Comparison of ENCODE assay signal across 25 mouse cellular contexts in genomic region chr3:72967675-72968074, GRCm38 (mm10). TPM values are rescaled to one million over a fixed set of nuclear protein-coding genes. Genes with fewer than 3 reads are reported as not detected.
DNase-seq lines count a peak whose midpoint lies in the region; ATAC-seq and TF ChIP-seq lines count a peak whose summit lies in the region.
"Had no signal": no experiment of that assay in that cellular context is flagged by ENCODE, and none has a peak within 500 bp of the region (broad histone marks: within the 10 kb centered on the region; RNA-seq: fewer than 3 reads in every experiment).

Gene Sis, minus strand, starts transcription at chr3:72967863.

- TF ChIP-seq POLR2A in small intestine, adult 2 months (IDR thresholded peaks at IDR 0.05; ENCODE audit: low read depth, low read length) = no peak

- no peaks in the 10 kb centered on the region for H3K36me3 ChIP-seq in intestine, embryonic 15.5 days
- H3K36me3 ChIP-seq in intestine, postnatal 0 days (ENCODE audit: control insufficient read depth, insufficient read depth) = no peaks in the 10 kb centered on the region
- H3K36me3 ChIP-seq in small intestine, adult 2 months (ENCODE audit: control insufficient read depth, insufficient read depth, low read length) = peaks cover 14% of the 10 kb centered on the region
- H3K36me3 ChIP-seq: embryonic facial prominence, embryonic 10.5 days; embryonic facial prominence, embryonic 12.5 days; G1E had no signal

- no peak within 1 kb of the TSS for H3K9ac ChIP-seq in intestine, embryonic 15.5 days
- no peak within 1 kb of the TSS for H3K9ac ChIP-seq in intestine, postnatal 0 days (ENCODE audit: low read depth, low read length)
- H3K9ac ChIP-seq: embryonic facial prominence, embryonic 12.5 days had no signal

- no peak within 1 kb of the TSS for H3K27ac ChIP-seq in intestine, embryonic 15.5 days
- no peak within 1 kb of the TSS for H3K27ac ChIP-seq in intestine, postnatal 0 days (ENCODE audit: low read depth, low read length)
- peak within 1 kb of the TSS; percentile 94 for H3K27ac ChIP-seq in small intestine, adult 2 months (ENCODE audit: insufficient read depth, low read depth, low read length)
- H3K27ac ChIP-seq: embryonic facial prominence, embryonic 10.5 days; embryonic facial prominence, embryonic 12.5 days had no signal

- no peak within 1 kb of the TSS for H3K4me3 ChIP-seq in intestine, embryonic 15.5 days (replicated peaks)
- H3K4me3 ChIP-seq in intestine, postnatal 0 days (ENCODE audit: low read depth, low read length) = no peak within 1 kb of the TSS
- H3K4me3 ChIP-seq in small intestine, adult 2 months (ENCODE audit: low read depth, low read length) = no peak within 1 kb of the TSS
- H3K4me3 ChIP-seq: embryonic facial prominence, embryonic 10.5 days; embryonic facial prominence, embryonic 12.5 days had no signal

- no peaks in the 10 kb centered on the region for H3K27me3 ChIP-seq in intestine, embryonic 15.5 days (replicated peaks)
- no peaks in the 10 kb centered on the region for H3K27me3 ChIP-seq in intestine, postnatal 0 days (replicated peaks; ENCODE audit: control insufficient read depth, insufficient read depth, low read length)
- no peaks in the 10 kb centered on the region for H3K27me3 ChIP-seq in small intestine, adult 2 months (ENCODE audit: control insufficient read depth, insufficient read depth, low read length)
- H3K27me3 ChIP-seq: CH12.LX; embryonic facial prominence, embryonic 12.5 days had no signal

- no peak for DNase-seq in lung, adult 18-20 months
- DNase-seq in frontal cortex, postnatal 10 days (ENCODE audit: low spot score in 2 of 2) = no peak
- DNase-seq: adrenal gland, adult 8-10 months; adrenal gland, postnatal 14 days; adrenal gland, postnatal 36 days; B cell, adult 2 months; cerebellum, adult 11-12 months; cerebellum, adult 2 months; cerebellum, adult 9-10 months; cerebellum, postnatal 10 days; cerebellum, postnatal 25 days had no signal

- no peak for TF ChIP-seq CTCF in intestine, postnatal 0 days (IDR thresholded peaks at IDR 0.05; ENCODE audit: low read depth)
- no peak for TF ChIP-seq CTCF in small intestine, adult 2 months (IDR thresholded peaks at IDR 0.05; ENCODE audit: extremely low read depth, insufficient read length, insufficient replicate concordance, low read depth, low read length)

- peak; percentile 79 for ATAC-seq in intestine, embryonic 15.5 days
- ATAC-seq in intestine, postnatal 0 days = peak; percentile 72
- ATAC-seq: activated CD4-positive, CD25-positive, alpha-beta regulatory T cell, adult 4 months; CD4-positive, CD25-positive, alpha-beta regulatory T cell, adult 4 months; forebrain, embryonic 14.5 days; forebrain, embryonic 16.5 days; Patski had no signal

- no peaks in the 10 kb centered on the region for H3K9me3 ChIP-seq in intestine, embryonic 15.5 days
- no peaks in the 10 kb centered on the region for H3K9me3 ChIP-seq in intestine, postnatal 0 days (ENCODE audit: control insufficient read depth)
- H3K9me3 ChIP-seq: embryonic facial prominence, embryonic 10.5 days; embryonic facial prominence, embryonic 12.5 days; G1E had no signal

- H3K4me2 ChIP-seq in intestine, embryonic 15.5 days (replicated peaks) = no peak within 1 kb of the TSS
- no peak within 1 kb of the TSS for H3K4me2 ChIP-seq in intestine, postnatal 0 days (replicated peaks; ENCODE audit: low read depth)
- H3K4me2 ChIP-seq: embryonic facial prominence, embryonic 12.5 days had no signal

- H3K4me1 ChIP-seq in intestine, embryonic 15.5 days (replicated peaks) = no peaks in the 10 kb centered on the region
- no peaks in the 10 kb centered on the region for H3K4me1 ChIP-seq in intestine, postnatal 0 days (replicated peaks; ENCODE audit: control insufficient read depth, insufficient read depth, low read length)
- H3K4me1 ChIP-seq in small intestine, adult 2 months (ENCODE audit: control insufficient read depth, insufficient read depth, insufficient read length, low read length) = no peaks in the 10 kb centered on the region
- H3K4me1 ChIP-seq: embryonic facial prominence, embryonic 10.5 days; embryonic facial prominence, embryonic 12.5 days had no signal

RNA-seq across cellular contexts. Expression of gene Sis, which starts in this region (rescaled TPM):
- polyA plus RNA-seq in intestine, embryonic 15.5 days (2015; fragmentation: Nextera tagmentation; extraction: Ambion mirVana) = 0.73 TPM in 2 replicates
- 2.8 and 3.1 TPM in 2 replicates for polyA plus RNA-seq in intestine, postnatal 0 days (2015; fragmentation: Nextera tagmentation; extraction: Ambion mirVana)
- polyA plus RNA-seq in small intestine, adult 2 months (2012; rRNA removed) = 13.7 and 69.5 TPM in 2 replicates
- polyA plus RNA-seq: activated CD4-positive, CD25-positive, alpha-beta regulatory T cell, adult 4 months; embryonic facial prominence, embryonic 10.5 days; embryonic facial prominence, embryonic 14.5 days; forebrain, embryonic 11.5 days; forebrain, embryonic 14.5 days; forebrain, embryonic 16.5 days; Patski had no signal

Comparison
In these comparisons a context has a peak if more than half of its experiments do, and no peak if none do; other contexts are left out.
1. Peak in ATAC-seq in intestine, embryonic 15.5 days; RNA of the gene not detected or under 1 TPM.